Mouse (Mus musculus) cortical plate, adult 2 months (tissue): ENCODE results near the gene Kcna6. TPM values are rescaled to one million over a fixed set of nuclear protein-coding genes. Genes with fewer than 3 reads are reported as not detected.
A peak's percentile ranks its signal among the peaks of the same experiment; 100 is the strongest.

Source experiments
- H3K27ac ChIP-seq: fragments of 200-500 bp; 2 replicates; pipeline ENCODE4 v1.5.1; 2012; ENCODE audit warnings: low read length, control low read depth, inconsistent platforms; ENCODE audit not compliant: insufficient read depth
- H3K4me1 ChIP-seq: fragments of 200-500 bp; 2 replicates; pipeline ENCODE4 v1.6.1; 2011; ENCODE audit warnings: low read length; ENCODE audit not compliant: control insufficient read depth, insufficient read depth
- H3K4me3 ChIP-seq: fragments of 200-500 bp; 2 replicates; pipeline ENCODE4 v1.5.1; 2011; ENCODE audit warnings: mild to moderate bottlenecking, low read length, control low read depth; ENCODE audit not compliant: insufficient read depth
- CTCF ChIP-seq: fragments of 200-500 bp; IDR thresholded peaks from 2 replicates; pipeline ENCODE4 v1.5.1; 2011; ENCODE audit warnings: mild to moderate bottlenecking, control low read depth, low read length; ENCODE audit not compliant: insufficient read depth; ENCODE audit errors: extremely low read depth
- POLR2A ChIP-seq: fragments of 200-500 bp; IDR thresholded peaks from 2 replicates; pipeline ENCODE4 v1.6.1; 2011; ENCODE audit warnings: mild to moderate bottlenecking, low read length, control low read depth; ENCODE audit not compliant: insufficient read depth; ENCODE audit errors: extremely low read depth
- polyA plus RNA-seq: library from polyadenylated mRNA; depleted of rRNA; stranded (reverse); fragments of >200 nt; gene quantifications from 2 replicates; pipeline ENCODE4 v1.2.3, GENCODE M21; 2012; rRNA removed

Kcna6 gene
- polyA plus RNA-seq, 1 experiment: 45.3 TPM

DNA sequence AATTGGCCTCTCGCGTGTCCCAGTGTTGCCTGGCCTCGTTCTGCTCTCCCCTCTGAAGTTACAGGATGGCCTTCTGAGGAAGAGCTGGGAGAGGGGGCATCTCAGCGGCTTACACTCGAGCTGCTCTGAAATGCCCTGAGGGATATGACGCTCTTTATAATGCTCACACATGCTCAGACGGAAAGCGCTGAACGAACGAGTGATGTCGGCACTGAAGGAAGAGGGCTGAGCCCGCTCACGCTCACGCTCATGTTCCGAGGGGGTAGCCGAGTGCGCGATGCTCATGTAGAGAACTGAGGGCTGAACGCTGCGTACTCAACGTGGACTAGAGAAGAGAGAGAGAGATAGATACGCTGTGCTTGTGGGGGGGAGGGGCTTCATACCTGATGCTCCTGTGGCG is 39.3 kb downstream of the Kcna6 start:
- TF ChIP-seq POLR2A (no peak), CTCF (no peak)
- no peak overlapping the region for H3K27ac ChIP-seq
- H3K4me1 ChIP-seq: peaks cover 7% of the 10 kb centered on the region
- no peak overlapping the region for H3K4me3 ChIP-seq

DNA sequence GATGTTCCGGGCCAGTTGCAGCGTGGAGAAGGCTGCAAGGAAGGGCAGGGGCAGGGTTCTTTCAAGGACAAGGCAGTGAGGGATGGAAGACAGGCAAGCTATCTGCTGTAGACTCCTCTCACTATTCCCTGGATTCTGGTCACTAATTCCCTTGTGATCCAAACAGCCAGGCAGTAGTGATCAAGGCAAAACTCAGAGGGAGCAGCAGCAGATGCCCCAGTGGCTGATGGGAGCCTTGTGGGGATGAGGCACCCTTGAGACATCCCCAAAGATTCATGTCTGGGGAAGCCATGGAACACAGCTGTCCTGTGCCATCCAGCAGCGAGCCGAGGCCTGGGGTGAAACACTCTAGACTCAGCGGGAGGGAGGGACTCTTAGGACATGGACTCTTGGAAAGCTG is 40.5 kb downstream of the Kcna6 start:
- peaks cover 6% of the 10 kb centered on the region for H3K4me1 ChIP-seq
- H3K4me3 ChIP-seq: no peak overlapping the region
- no peak for TF ChIP-seq CTCF
- TF ChIP-seq POLR2A: no peak
- no peak overlapping the region for H3K27ac ChIP-seq

DNA sequence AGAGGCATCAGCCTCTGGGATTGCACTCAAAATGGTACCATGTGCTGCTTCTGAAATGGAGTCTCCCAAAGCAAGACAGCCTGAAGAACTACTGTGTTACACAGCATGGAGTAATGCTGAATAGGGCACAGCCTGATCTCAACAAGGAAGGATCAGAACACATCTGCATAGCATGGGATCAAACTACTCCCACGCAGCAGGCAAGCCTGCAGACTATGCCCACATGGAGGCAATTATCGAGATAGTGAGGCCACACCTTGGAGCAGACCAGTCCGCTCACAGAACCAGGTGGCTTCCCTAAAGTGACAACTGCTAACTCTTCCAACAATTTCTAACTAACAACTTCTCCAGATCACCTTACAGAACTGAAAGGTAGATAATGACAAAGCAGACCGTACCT is 53.4 kb downstream of the Kcna6 start:
- no peak overlapping the region for H3K27ac ChIP-seq
- H3K4me1 ChIP-seq: no peaks in the 10 kb centered on the region
- no peak overlapping the region for H3K4me3 ChIP-seq
- no peak for TF ChIP-seq POLR2A
- no peak for TF ChIP-seq CTCF

DNA sequence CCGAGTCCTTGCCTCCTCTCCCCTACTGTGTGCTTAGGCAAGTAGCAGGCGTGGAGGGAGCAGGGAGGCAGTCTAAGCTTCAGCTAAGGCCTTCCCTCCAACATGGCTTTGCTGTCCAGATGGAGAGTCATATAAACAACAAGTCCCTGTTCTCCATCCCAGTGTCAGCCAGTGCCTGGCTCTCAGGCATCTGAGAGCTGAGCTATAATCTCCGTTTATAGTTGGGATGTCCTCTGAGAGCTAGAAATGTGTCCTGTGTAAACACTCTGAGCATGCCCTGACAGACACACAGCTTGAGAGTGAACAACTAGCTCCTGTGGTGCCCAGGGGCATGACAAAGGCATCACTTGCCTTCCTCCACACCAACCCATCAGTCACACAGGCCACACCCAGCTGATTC is 55.3 kb downstream of the Kcna6 start:
- peaks cover 4% of the 10 kb centered on the region for H3K4me1 ChIP-seq
- TF ChIP-seq CTCF (no peak), POLR2A (no peak)
- H3K27ac ChIP-seq: peak overlapping the region; percentile 48; the same call in 1 of the 2 replicates
- no peak overlapping the region for H3K4me3 ChIP-seq

DNA sequence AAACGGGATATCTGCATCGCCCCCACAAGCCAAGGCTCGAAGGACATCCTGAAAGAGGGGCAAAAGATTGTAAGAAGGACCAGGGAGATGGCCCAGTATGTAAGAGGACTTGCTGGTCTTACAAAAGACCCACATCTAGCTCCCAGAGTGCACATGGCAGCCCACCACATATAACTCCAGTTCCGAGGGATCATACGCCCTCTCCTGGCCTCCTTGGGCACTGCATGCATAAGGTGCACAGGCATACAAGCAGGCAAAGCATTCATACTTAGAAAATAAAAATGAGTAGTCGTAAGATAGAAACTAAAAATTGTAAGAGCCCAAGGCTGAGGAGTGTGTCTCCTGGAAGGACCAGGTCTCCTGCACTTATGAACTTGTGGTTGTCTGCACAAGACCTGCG is 61.5 kb downstream of the Kcna6 start:
- Histone ChIP-seq H3K4me3 (no peak overlapping the region), H3K4me1 (peaks cover 4% of the 10 kb centered on the region), H3K27ac (no peak overlapping the region)
- TF ChIP-seq CTCF: peak; percentile 44; the same call in 1 of the 2 replicates
- TF ChIP-seq POLR2A: no peak

DNA sequence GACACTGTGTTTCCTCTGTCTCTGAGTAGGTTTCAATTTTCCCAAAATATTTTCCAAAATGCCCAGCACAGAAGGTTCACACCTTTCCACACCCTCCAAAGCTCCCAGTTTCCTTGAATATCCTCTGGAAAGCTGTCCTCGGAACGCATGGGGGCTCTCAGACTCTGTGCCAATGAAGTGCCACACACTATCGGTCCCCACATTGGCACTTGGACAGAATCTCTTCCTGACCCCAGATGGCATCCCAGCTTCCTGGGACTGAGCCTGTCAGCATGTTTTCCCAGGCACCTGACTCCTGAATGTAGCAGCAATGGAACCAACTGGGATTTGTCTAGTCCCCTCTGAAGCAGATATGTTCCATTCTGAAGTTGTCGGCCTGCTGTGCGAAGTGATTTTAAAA is 73.5 kb downstream of the Kcna6 start:
- Histone ChIP-seq H3K4me1 (no peaks in the 10 kb centered on the region; the same call in 1 of the 2 replicates), H3K27ac (no peak overlapping the region), H3K4me3 (no peak overlapping the region)
- TF ChIP-seq CTCF (no peak), POLR2A (no peak)

DNA sequence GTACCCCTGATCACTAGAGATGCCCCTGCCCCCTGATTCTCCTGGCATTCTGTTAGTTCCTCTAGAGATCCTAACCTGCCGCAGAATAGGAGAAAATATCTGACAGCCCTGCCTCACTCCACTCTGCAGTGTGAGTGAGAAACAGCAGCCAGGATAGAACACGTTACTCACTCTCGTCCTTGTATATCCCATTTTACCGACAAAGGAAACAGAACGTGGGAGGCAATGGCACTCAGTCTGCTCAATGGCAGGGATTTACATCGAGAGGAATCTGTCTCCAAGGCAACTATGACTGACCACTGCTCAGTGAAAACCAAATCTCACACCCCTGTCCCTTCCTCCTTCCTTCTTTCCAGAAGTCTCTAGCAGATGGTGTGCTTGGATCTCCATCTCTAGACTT is 74.4 kb downstream of the Kcna6 start:
- TF ChIP-seq POLR2A: no peak
- no peak for TF ChIP-seq CTCF
- Histone ChIP-seq H3K27ac (no peak overlapping the region), H3K4me3 (no peak overlapping the region), H3K4me1 (no peaks in the 10 kb centered on the region; the same call in 1 of the 2 replicates)

DNA sequence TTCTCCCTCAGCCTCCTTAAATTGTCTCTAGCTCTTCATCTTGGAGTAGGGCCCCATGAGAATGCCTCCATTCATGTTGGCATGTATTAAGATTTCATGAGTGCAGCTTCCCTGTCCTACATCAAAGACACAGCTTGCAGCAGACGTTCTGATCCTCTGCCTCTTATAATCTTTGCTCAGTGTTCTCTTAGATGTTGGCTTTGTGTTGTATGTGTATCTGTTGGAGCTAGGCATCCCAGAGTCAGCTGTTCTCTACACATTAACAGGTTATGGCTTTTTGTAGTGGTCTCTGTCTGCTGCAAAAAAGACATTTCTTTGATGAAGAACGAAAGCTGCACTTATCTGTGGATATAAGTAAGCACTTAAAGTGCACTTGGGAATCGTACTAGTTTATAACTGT is 75.9 kb downstream of the Kcna6 start:
- no peaks in the 10 kb centered on the region; the same call in 1 of the 2 replicates for H3K4me1 ChIP-seq
- no peak overlapping the region for H3K27ac ChIP-seq
- TF ChIP-seq CTCF (no peak), POLR2A (no peak)
- no peak overlapping the region for H3K4me3 ChIP-seq

Other genes starting within 250 kb of the Kcna6 start
- 0.93 and 1.9 TPM in 2 replicates for gene Kcna5, start 205.3 kb downstream of the Kcna6 start, polyA plus RNA-seq
- gene Kcna1, start 94.3 kb downstream of the Kcna6 start, polyA plus RNA-seq: 27.2 and 30.1 TPM in 2 replicates
- gene Ndufa9, start 108.5 kb upstream of the Kcna6 start, polyA plus RNA-seq: 132 and 136 TPM in 2 replicates
- gene Akap3, start 112.4 kb upstream of the Kcna6 start, polyA plus RNA-seq: 0.15 and 0.31 TPM in 2 replicates
- gene Dyrk4, start 181.2 kb upstream of the Kcna6 start, polyA plus RNA-seq: 0.17 and 0.25 TPM in 2 replicates
- gene Rad51ap1, start 198.9 kb upstream of the Kcna6 start, polyA plus RNA-seq: 4.2 and 4.6 TPM in 2 replicates
- 28.6 and 30.3 TPM in 2 replicates for gene D6Wsu163e, start 199.3 kb upstream of the Kcna6 start, polyA plus RNA-seq